Mouse (Mus musculus): ENCODE results near the gene Cyct. TPM values are rescaled to one million over a fixed set of nuclear protein-coding genes. Genes with fewer than 3 reads are reported as not detected.

Gene Cyct
- total and polyA plus RNA-seq, 2 experiments from 2014 or later: 0.34 TPM; not detected in 1

GRCm38 (mm10) chr2:76323185-76323875 lies 36.9 kb downstream of the Cyct start:
- Histone ChIP-seq H3K4me1 (ENCODE audit: insufficient read depth) (no peaks in the 10 kb centered on the region), H3K27me3 (ENCODE audit: insufficient read depth, low read length) (no peaks in the 10 kb centered on the region), H3K36me3 (ENCODE audit: insufficient read depth) (no peaks in the 10 kb centered on the region), H3K4me3 (ENCODE audit: low read depth, low read length) (no peak overlapping the region), H3K9ac (no peak overlapping the region), H3K9me3 (ENCODE audit: low read length) (no peaks in the 10 kb centered on the region), H3K4me2 (ENCODE audit: low read depth) (no peak overlapping the region), H3K27ac (ENCODE audit: low read depth, low read length) (no peak overlapping the region)
- 83% methylated on average over 21 of the region's 21 CpGs for WGBS
- TF ChIP-seq CTCF (IDR thresholded peaks at IDR 0.05; ENCODE audit: low read depth): no peak
- no peak for DNase-seq
- no peak for ATAC-seq

GRCm38 (mm10) chr2:76320336-76320735 lies 39.9 kb downstream of the Cyct start:
- Histone ChIP-seq H3K4me1 (ENCODE audit: insufficient read depth) (no peaks in the 10 kb centered on the region), H3K27ac (ENCODE audit: low read depth, low read length) (no peak overlapping the region), H3K9ac (no peak overlapping the region), H3K27me3 (ENCODE audit: insufficient read depth, low read length) (no peaks in the 10 kb centered on the region), H3K36me3 (ENCODE audit: insufficient read depth) (no peaks in the 10 kb centered on the region), H3K4me2 (ENCODE audit: low read depth) (no peak overlapping the region), H3K4me3 (ENCODE audit: low read depth, low read length) (no peak overlapping the region), H3K9me3 (ENCODE audit: low read length) (no peaks in the 10 kb centered on the region)
- TF ChIP-seq CTCF (IDR thresholded peaks at IDR 0.05; ENCODE audit: low read depth): no peak
- WGBS: 86% methylated on average over 6 of the region's 6 CpGs
- DNase-seq (no peak), ATAC-seq (no peak)

GRCm38 (mm10) chr2:76319231-76319630 lies 41.0 kb downstream of the Cyct start:
- no peak overlapping the region for H3K27ac ChIP-seq (ENCODE audit: low read depth, low read length)
- H3K9ac ChIP-seq: no peak overlapping the region
- WGBS: 89% methylated on average over 6 of the region's 6 CpGs
- ATAC-seq (no peak), DNase-seq (no peak)
- TF ChIP-seq CTCF (IDR thresholded peaks at IDR 0.05; ENCODE audit: low read depth): no peak
- H3K4me3 ChIP-seq (ENCODE audit: low read depth, low read length): no peak overlapping the region
- no peaks in the 10 kb centered on the region for H3K27me3 ChIP-seq (ENCODE audit: insufficient read depth, low read length)
- no peak overlapping the region for H3K4me2 ChIP-seq (ENCODE audit: low read depth)
- no peaks in the 10 kb centered on the region for H3K9me3 ChIP-seq (ENCODE audit: low read length)
- no peaks in the 10 kb centered on the region for H3K4me1 ChIP-seq (ENCODE audit: insufficient read depth)
- H3K36me3 ChIP-seq (ENCODE audit: insufficient read depth): no peaks in the 10 kb centered on the region

Small RNA genes lying within 50 kb of the gene (microRNA-seq; reads per million reads assigned to microRNA genes)
- 0 reads per million in 2 experiments for gene Gm44337

Other genes with a start within 250 kb of the Cyct start
- gene Pde11a, start 21.7 kb downstream of the Cyct start, total RNA-seq (2014; rRNA removed): 0.86 and 1.2 TPM in 2 replicates
- 0.43 and 1.0 TPM in 2 replicates for gene Pde11a, start 21.7 kb downstream of the Cyct start, polyA plus RNA-seq (2015; fragmentation: Nextera tagmentation; extraction: Ambion mirVana)
- gene Rbm45, start 9.5 kb upstream of the Cyct start, total RNA-seq (2014; rRNA removed): 44.9 and 50.1 TPM in 2 replicates
- 17.1 TPM in 2 replicates for gene Rbm45, start 9.5 kb upstream of the Cyct start, polyA plus RNA-seq (2015; fragmentation: Nextera tagmentation; extraction: Ambion mirVana)
- gene Osbpl6, start 46.1 kb upstream of the Cyct start, total RNA-seq (2014; rRNA removed): 16.2 and 17.1 TPM in 2 replicates
- gene Osbpl6, start 46.1 kb upstream of the Cyct start, polyA plus RNA-seq (2015; fragmentation: Nextera tagmentation; extraction: Ambion mirVana): 19.5 and 21.6 TPM in 2 replicates

Measured in forebrain, postnatal 0 days (tissue).